Mouse (Mus musculus) intestine, embryonic 15.5 days (tissue): Measurements from ENCODE around the gene Cage1. TPM values are rescaled to one million over a fixed set of nuclear protein-coding genes. Genes with fewer than 3 reads are reported as not detected.

Experiments
- ATAC-seq: fragments of 200-750 bp; cut with Nextera tagmentation; 2 replicates; pipeline ENCODE4 v1.8.0; 2017; ENCODE audit warnings: moderate TSS enrichment, moderate library complexity
- H3K27ac ChIP-seq: fragments of 300-500 bp; sonication (generic); 2 replicates; pipeline ENCODE4 v1.5.1; 2015; ENCODE audit warnings: mild to moderate bottlenecking, inconsistent platforms
- H3K27me3 ChIP-seq: fragments of 300-500 bp; sonication (generic); replicated peaks from 2 replicates; pipeline ENCODE4 v1.6.1; 2015; ENCODE audit warnings: inconsistent platforms
- H3K36me3 ChIP-seq: fragments of 300-500 bp; sonication (generic); 2 replicates; pipeline ENCODE4 v1.6.1; 2015; ENCODE audit warnings: inconsistent platforms
- H3K4me1 ChIP-seq: fragments of 300-500 bp; sonication (generic); replicated peaks from 2 replicates; pipeline ENCODE4 v1.6.1; 2015; ENCODE audit warnings: inconsistent platforms
- H3K4me2 ChIP-seq: fragments of 300-500 bp; sonication (generic); replicated peaks from 2 replicates; pipeline ENCODE4 v1.6.1; 2015; ENCODE audit warnings: mild to moderate bottlenecking, inconsistent platforms
- H3K4me3 ChIP-seq: fragments of 300-500 bp; sonication (generic); replicated peaks from 2 replicates; pipeline ENCODE4 v1.5.1; 2015; ENCODE audit warnings: inconsistent platforms
- H3K9ac ChIP-seq: fragments of 300-500 bp; sonication (generic); 2 replicates; pipeline ENCODE4 v1.6.1; 2015; ENCODE audit warnings: inconsistent platforms
- H3K9me3 ChIP-seq: fragments of 300-500 bp; sonication (generic); 2 replicates; pipeline ENCODE4 v1.6.1; 2016; ENCODE audit warnings: inconsistent platforms
- WGBS: fragments of 180-500 bp; shearing (Covaris S2); methylation state at CpG from one replicate; pipeline ENCODE4 v1.1.7; 2015; 5-methylcytosine and 5-hydroxymethylcytosine counted together
- polyA plus RNA-seq: library from polyadenylated mRNA; unstranded; fragments of >200 nt; fragmentation: Nextera tagmentation; extraction: Ambion mirVana; gene quantifications from 2 replicates; pipeline ENCODE4 v1.2.1, GENCODE M21; 2015

Gene Cage1
- polyA plus RNA-seq, 1 experiment from 2014 or later, result 0.89 TPM

GRCm38 (mm10) chr13:37974731-37975130 is 62.1 kb downstream of the Cage1 start:
- 85% methylated on average over 5 of the region's 5 CpGs for WGBS
- 0 out of 2 replicates have a peak, but pooled peaks cover 3% of the 10 kb centered on the region for H3K4me1 ChIP-seq
- no peak for ATAC-seq
- H3K9ac ChIP-seq, result no peak overlapping the region
- no peak overlapping the region for H3K4me3 ChIP-seq
- peaks cover 6% of the 10 kb centered on the region; the same call in 1 of the 2 replicates for H3K36me3 ChIP-seq
- no peaks in the 10 kb centered on the region for H3K9me3 ChIP-seq
- no peak overlapping the region for H3K4me2 ChIP-seq
- no peak overlapping the region for H3K27ac ChIP-seq
- no peaks in the 10 kb centered on the region for H3K27me3 ChIP-seq

GRCm38 (mm10) chr13:37974036-37974435 is 62.8 kb downstream of the Cage1 start:
- Histone ChIP-seq H3K27ac (no peak overlapping the region), H3K9me3 (no peaks in the 10 kb centered on the region), H3K36me3 (peaks cover 4% of the 10 kb centered on the region; the same call in 1 of the 2 replicates), H3K9ac (no peak overlapping the region), H3K27me3 (no peaks in the 10 kb centered on the region), H3K4me3 (no peak overlapping the region), H3K4me1 (0 out of 2 replicates have a peak, but pooled peaks cover 3% of the 10 kb centered on the region), H3K4me2 (no peak overlapping the region)
- WGBS, result 84% methylated on average over 6 of the region's 6 CpGs
- ATAC-seq, result no peak

- Histone ChIP-seq H3K9me3 (no peaks in the 10 kb centered on the region), H3K9ac (no peak overlapping the region), H3K4me2 (no peak overlapping the region), H3K27ac (0 out of 2 replicates have a peak overlapping the region, but pooled peaks have one; percentile 17), H3K4me1 (peaks cover 19% of the 10 kb centered on the region), H3K36me3 (no peaks in the 10 kb centered on the region), H3K4me3 (no peak overlapping the region), H3K27me3 (no peaks in the 10 kb centered on the region)
- ATAC-seq, result peak; percentile 80
- WGBS, result 67% methylated on average over 11 of the region's 11 CpGs
Measured at GRCm38 (mm10) chr13:37970887-37971530, 65.9 kb downstream of the Cage1 start.

GRCm38 (mm10) chr13:37969988-37970387 is 66.9 kb downstream of the Cage1 start:
- Histone ChIP-seq H3K4me2 (no peak overlapping the region), H3K9me3 (no peaks in the 10 kb centered on the region), H3K36me3 (no peaks in the 10 kb centered on the region), H3K27ac (no peak overlapping the region), H3K27me3 (no peaks in the 10 kb centered on the region), H3K4me1 (peaks cover 28% of the 10 kb centered on the region), H3K4me3 (no peak overlapping the region), H3K9ac (no peak overlapping the region)
- no peak for ATAC-seq
- WGBS, result 63% methylated on average over 8 of the region's 8 CpGs

GRCm38 (mm10) chr13:37969337-37969736 is 67.5 kb downstream of the Cage1 start:
- no peak overlapping the region for H3K9ac ChIP-seq
- no peak overlapping the region for H3K4me2 ChIP-seq
- H3K4me3 ChIP-seq, result no peak overlapping the region
- H3K27me3 ChIP-seq, result no peaks in the 10 kb centered on the region
- 7% methylated on average over 14 of the region's 14 CpGs for whole genome bisulfite sequencing
- no peak overlapping the region for H3K27ac ChIP-seq
- H3K9me3 ChIP-seq, result no peaks in the 10 kb centered on the region
- no peak for ATAC-seq
- peaks cover 33% of the 10 kb centered on the region for H3K4me1 ChIP-seq
- H3K36me3 ChIP-seq, result no peaks in the 10 kb centered on the region

- no peak overlapping the region for H3K4me2 ChIP-seq
- WGBS, result 60% methylated on average over 10 of the region's 10 CpGs
Measured at GRCm38 (mm10) chr13:37967565-37967964, 69.3 kb downstream of the Cage1 start.

GRCm38 (mm10) chr13:37967052-37967437 is 69.8 kb downstream of the Cage1 start:
- no peak overlapping the region for H3K4me2 ChIP-seq
- H3K9me3 ChIP-seq, result no peaks in the 10 kb centered on the region
- ATAC-seq, result peak; percentile 9; the same call in 1 of the 2 replicates
- no peaks in the 10 kb centered on the region for H3K27me3 ChIP-seq
- H3K4me1 ChIP-seq, result peaks cover 41% of the 10 kb centered on the region
- no peak overlapping the region for H3K27ac ChIP-seq
- H3K9ac ChIP-seq, result no peak overlapping the region
- 34% methylated on average over 12 of the region's 12 CpGs for WGBS
- no peak overlapping the region for H3K4me3 ChIP-seq
- no peaks in the 10 kb centered on the region for H3K36me3 ChIP-seq

More at GRCm38 (mm10) chr13:37967565-37967964, 69.3 kb downstream of the Cage1 start:
- Histone ChIP-seq H3K27me3 (no peaks in the 10 kb centered on the region), H3K9me3 (no peaks in the 10 kb centered on the region), H3K36me3 (no peaks in the 10 kb centered on the region), H3K9ac (no peak overlapping the region), H3K4me1 (peaks cover 41% of the 10 kb centered on the region), H3K4me3 (no peak overlapping the region), H3K27ac (no peak overlapping the region)
- no peak for ATAC-seq

- peak; percentile 18; the same call in 1 of the 2 replicates for ATAC-seq
- Histone ChIP-seq H3K27me3 (no peaks in the 10 kb centered on the region), H3K4me3 (no peak overlapping the region), H3K9ac (no peak overlapping the region), H3K4me1 (peaks cover 41% of the 10 kb centered on the region), H3K36me3 (no peaks in the 10 kb centered on the region), H3K9me3 (no peaks in the 10 kb centered on the region), H3K27ac (no peak overlapping the region), H3K4me2 (no peak overlapping the region)
- WGBS, result 65% methylated on average over 15 of the region's 15 CpGs
Measured at GRCm38 (mm10) chr13:37966256-37967051, 70.4 kb downstream of the Cage1 start.

GRCm38 (mm10) chr13:37965126-37965914 is 71.5 kb downstream of the Cage1 start:
- no peak overlapping the region for H3K4me3 ChIP-seq
- peak; percentile 40 for ATAC-seq
- no peaks in the 10 kb centered on the region for H3K36me3 ChIP-seq
- H3K9me3 ChIP-seq, result no peaks in the 10 kb centered on the region
- WGBS, result 52% methylated on average over 17 of the region's 17 CpGs
- no peaks in the 10 kb centered on the region for H3K27me3 ChIP-seq
- no peak overlapping the region for H3K4me2 ChIP-seq
- no peak overlapping the region for H3K9ac ChIP-seq
- H3K27ac ChIP-seq, result no peak overlapping the region
- H3K4me1 ChIP-seq, result peaks cover 37% of the 10 kb centered on the region

GRCm38 (mm10) chr13:37964128-37965087 is 72.5 kb downstream of the Cage1 start:
- Histone ChIP-seq H3K4me1 (peaks cover 37% of the 10 kb centered on the region), H3K9ac (no peak overlapping the region), H3K4me2 (peak overlapping the region; percentile 72), H3K4me3 (peak overlapping the region; percentile 42; the same call in 1 of the 2 replicates), H3K36me3 (no peaks in the 10 kb centered on the region), H3K9me3 (no peaks in the 10 kb centered on the region), H3K27ac (no peak overlapping the region), H3K27me3 (no peaks in the 10 kb centered on the region)
- 59% methylated on average over 20 of the region's 20 CpGs for WGBS
- no peak for ATAC-seq

- Histone ChIP-seq H3K4me1 (peaks cover 37% of the 10 kb centered on the region), H3K4me2 (peak overlapping the region; percentile 72), H3K27me3 (no peaks in the 10 kb centered on the region), H3K9me3 (no peaks in the 10 kb centered on the region), H3K27ac (no peak overlapping the region), H3K9ac (peak overlapping the region; percentile 40; the same call in 1 of the 2 replicates), H3K4me3 (peak overlapping the region; percentile 42), H3K36me3 (no peaks in the 10 kb centered on the region)
- WGBS, result 3% methylated on average over 12 of the region's 12 CpGs
- ATAC-seq, result peak; percentile 48; the same call in 1 of the 2 replicates
Measured at GRCm38 (mm10) chr13:37963354-37964007, 73.4 kb downstream of the Cage1 start.
